Mouse (Mus musculus) ovary, adult 18-20 months (tissue): ENCODE measurements around the gene Cds2.
"Not testable (repeated sequence)": the region's sequence is repeated elsewhere in the genome, so short reads cannot be mapped to it uniquely, and the experiment has no call there.

Source experiments
- DNase-seq: peaks from one replicate; pipeline ENCODE4 v3.0.0; 2022; ENCODE audit warnings: low spot score, mixed read lengths

Cds2 gene

GRCm38 (mm10) chr2:132292083-132292482 lies 29.1 kb downstream of the Cds2 start:
- peak; percentile 30 for DNase-seq

- DNase-seq = no peak
Observed at GRCm38 (mm10) chr2:132293694-132294450, 30.9 kb downstream of the Cds2 start.

- DNase-seq = no peak
Observed at GRCm38 (mm10) chr2:132298250-132298649, 35.3 kb downstream of the Cds2 start.

DNA sequence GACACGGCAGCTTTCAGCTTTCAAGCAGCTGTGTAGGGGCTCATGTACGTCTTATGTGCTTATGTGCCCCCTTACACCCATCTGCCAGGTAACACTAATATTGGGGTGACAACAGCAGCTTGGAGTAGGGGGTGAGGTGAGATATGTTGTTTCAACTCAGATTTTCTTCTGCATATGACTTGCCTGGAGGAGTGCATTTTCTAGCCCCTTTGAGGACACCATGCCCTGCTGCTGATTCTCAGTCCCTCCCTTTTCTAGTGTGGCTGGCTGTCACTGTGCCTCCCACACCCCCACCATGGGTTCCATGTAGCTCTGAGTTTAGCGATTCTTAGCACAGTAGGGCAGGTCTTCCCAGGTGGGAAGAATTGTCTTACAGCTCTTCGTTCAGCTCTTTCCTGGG lies 38.5 kb downstream of the Cds2 start:
- DNase-seq = no peak

- no peak for DNase-seq
Observed at GRCm38 (mm10) chr2:132305165-132305564, 42.2 kb downstream of the Cds2 start.

- no peak for DNase-seq
Observed at GRCm38 (mm10) chr2:132305988-132306387, 43.0 kb downstream of the Cds2 start.

- no peak for DNase-seq
Observed at GRCm38 (mm10) chr2:132307213-132307843, 44.4 kb downstream of the Cds2 start.

- no peak for DNase-seq
Observed at GRCm38 (mm10) chr2:132308829-132309228, 45.9 kb downstream of the Cds2 start.

DNA sequence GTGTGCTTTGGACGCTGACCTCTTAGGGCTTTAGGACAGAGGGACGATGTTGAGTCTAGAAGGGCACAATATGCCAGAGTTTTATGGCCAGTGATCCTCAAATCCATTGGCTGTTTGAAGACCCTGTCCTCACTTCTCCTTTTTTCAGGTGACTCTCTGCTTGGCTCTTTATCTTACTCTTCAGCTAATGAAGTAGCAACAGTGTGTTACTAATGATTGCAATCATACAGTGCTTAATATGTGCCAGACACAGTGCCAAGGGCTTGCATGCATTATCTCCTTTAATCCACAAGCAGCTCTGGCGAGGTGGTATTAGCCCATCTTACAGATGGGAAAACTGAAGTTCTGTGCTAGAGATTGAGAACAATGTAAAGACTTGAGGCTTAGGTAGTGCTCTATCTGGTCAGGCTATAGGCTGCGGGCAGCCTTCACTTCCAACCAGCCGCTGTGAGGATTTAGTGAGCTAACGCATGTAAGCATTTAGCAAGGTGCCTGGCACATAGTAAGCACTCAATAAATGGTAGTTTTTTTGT lies 46.5 kb downstream of the Cds2 start:
- DNase-seq = no peak

- DNase-seq = no peak
Observed at GRCm38 (mm10) chr2:132312616-132313015, 49.7 kb downstream of the Cds2 start.

GRCm38 (mm10) chr2:132313568-132313967 lies 50.6 kb downstream of the Cds2 start:
- no peak for DNase-seq

DNA sequence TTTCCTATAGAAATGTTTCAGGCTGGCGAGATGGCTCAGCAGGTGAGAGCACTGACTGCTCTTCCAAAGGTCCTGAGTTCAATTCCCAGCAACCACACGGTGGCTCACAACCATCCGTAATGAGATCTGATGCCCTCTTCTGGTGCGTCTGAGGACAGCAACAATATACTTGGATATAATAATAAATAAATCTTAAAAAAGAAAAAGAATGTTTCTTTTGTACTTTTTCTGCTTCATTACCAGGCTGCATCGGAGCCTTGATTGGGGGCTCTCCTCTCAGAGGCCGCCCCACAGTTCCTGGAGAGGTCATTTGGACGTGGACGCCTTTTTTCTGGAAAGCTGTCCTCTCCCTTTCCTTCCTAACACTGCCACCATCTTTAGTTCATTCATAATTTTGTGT lies 51.1 kb downstream of the Cds2 start:
- DNase-seq = not testable (repeated sequence)

- DNase-seq = no peak
Observed at GRCm38 (mm10) chr2:132316041-132316808, 53.3 kb downstream of the Cds2 start.

- no peak for DNase-seq
Observed at GRCm38 (mm10) chr2:132317178-132317577, 54.2 kb downstream of the Cds2 start.

GRCm38 (mm10) chr2:132320516-132320915 lies 57.6 kb downstream of the Cds2 start:
- no peak for DNase-seq

DNA sequence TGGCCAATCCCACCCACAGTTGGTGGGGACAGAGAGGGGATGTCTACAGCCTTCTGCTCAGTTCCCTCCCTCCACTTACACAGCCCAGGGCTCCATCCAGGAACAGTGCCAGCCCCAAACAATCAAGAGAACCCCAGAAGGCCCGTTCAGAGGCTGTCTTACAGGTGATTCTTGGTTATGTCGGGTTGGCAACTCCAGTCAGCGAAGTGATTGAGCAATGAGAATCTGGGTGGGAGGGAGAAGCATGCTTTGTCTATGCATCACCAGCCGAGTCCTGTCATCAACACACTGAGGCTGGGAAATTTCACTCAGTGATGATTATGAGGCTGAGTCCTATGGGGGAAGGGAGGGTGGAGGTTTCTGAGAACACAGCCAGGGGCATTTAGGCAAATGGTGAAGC lies 60.6 kb downstream of the Cds2 start:
- no peak for DNase-seq

- no peak for DNase-seq
Observed at GRCm38 (mm10) chr2:132337202-132337601, 74.3 kb downstream of the Cds2 start.

DNA sequence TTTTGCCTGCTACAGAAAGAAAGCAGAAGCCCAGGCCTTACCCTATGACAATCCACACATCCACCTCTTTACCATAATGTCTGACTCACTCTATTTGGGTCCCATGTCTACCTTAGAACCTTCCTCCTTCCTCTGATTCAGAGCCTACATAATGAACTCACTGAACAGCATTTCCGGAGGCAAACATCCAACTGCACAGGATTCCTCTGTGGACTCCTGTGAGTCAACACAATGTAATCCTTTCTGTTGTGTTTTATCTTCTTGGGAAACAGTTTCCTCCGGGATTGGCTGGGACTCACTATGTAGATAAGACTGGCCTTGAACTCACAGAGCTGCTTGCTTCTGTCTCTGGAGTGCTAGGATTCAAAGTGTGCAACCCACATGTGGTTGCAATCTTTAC lies 77.4 kb downstream of the Cds2 start:
- DNase-seq = no peak

GRCm38 (mm10) chr2:132341293-132341692 lies 78.3 kb downstream of the Cds2 start:
- DNase-seq = no peak

- DNase-seq = no peak
Observed at GRCm38 (mm10) chr2:132343846-132344245, 80.9 kb downstream of the Cds2 start.
